Comparison of ENCODE assay signal across 15 mouse cellular contexts in the genomic region with DNA sequence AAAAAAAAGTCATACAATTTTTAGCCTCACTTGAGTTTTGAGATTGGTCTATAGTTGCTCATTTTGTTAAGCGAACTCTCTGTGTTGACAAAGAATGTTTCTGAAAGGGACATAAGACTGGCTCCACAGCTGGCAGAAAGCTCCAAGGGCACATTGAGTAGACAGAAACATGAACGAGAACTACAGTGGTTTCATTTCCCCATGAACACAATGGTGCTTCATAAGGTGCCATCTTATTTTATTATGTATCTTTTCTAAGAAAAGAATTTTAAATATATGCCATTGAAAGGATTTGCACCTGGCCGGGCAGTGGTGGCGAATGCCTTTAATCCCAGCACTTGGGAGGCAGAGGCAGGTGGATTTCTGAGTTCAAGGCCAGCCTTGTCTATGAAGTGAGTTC.
DNase-seq lines count a peak whose midpoint lies in the region; ATAC-seq lines count a peak whose summit lies in the region.
"Had no signal": no experiment of that assay in that cellular context is flagged by ENCODE, and none has a peak within 500 bp of the region (broad histone marks: within the 10 kb centered on the region; RNA-seq: fewer than 3 reads in every experiment).

No protein-coding gene starts in this region.

- no peak for ATAC-seq in embryonic facial prominence, embryonic 11.5 days (replicated peaks; ENCODE audit: insufficient number of reproducible peaks, low FRiP score, low TSS enrichment, low read depth)
- no peak for ATAC-seq in intestine, embryonic 14.5 days (replicated peaks; ENCODE audit: low FRiP score, low TSS enrichment, low read depth)
- ATAC-seq in intestine, embryonic 15.5 days, result no peak
- ATAC-seq in forebrain, embryonic 14.5 days, result no peak
- ATAC-seq in midbrain, embryonic 12.5 days (ENCODE audit: low FRiP score, low read depth), result no peak

- H3K4me1 ChIP-seq in embryonic facial prominence, embryonic 11.5 days (ENCODE audit: control insufficient read depth, insufficient read depth, low read length), result peaks cover 6% of the 10 kb centered on the region
- peaks cover 52% of the 10 kb centered on the region for H3K4me1 ChIP-seq in embryonic facial prominence, embryonic 10.5 days
- peaks cover 31% of the 10 kb centered on the region for H3K4me1 ChIP-seq in intestine, embryonic 14.5 days (replicated peaks; ENCODE audit: control insufficient read depth, insufficient read depth, low read length)
- H3K4me1 ChIP-seq in intestine, embryonic 15.5 days (replicated peaks), result peaks cover 28% of the 10 kb centered on the region
- H3K4me1 ChIP-seq in forebrain, embryonic 14.5 days (ENCODE audit: control insufficient read depth, insufficient read depth, low read length), result peaks cover 43% of the 10 kb centered on the region
- H3K4me1 ChIP-seq in midbrain, embryonic 12.5 days, result peaks cover 51% of the 10 kb centered on the region

- H3K9me3 ChIP-seq in embryonic facial prominence, embryonic 11.5 days (replicated peaks; ENCODE audit: control insufficient read depth, low read length), result no peaks in the 10 kb centered on the region
- no peaks in the 10 kb centered on the region for H3K9me3 ChIP-seq in embryonic facial prominence, embryonic 10.5 days
- no peaks in the 10 kb centered on the region for H3K9me3 ChIP-seq in intestine, embryonic 14.5 days (ENCODE audit: control insufficient read depth, low read length)
- H3K9me3 ChIP-seq in intestine, embryonic 15.5 days, result no peaks in the 10 kb centered on the region
- H3K9me3 ChIP-seq in forebrain, embryonic 14.5 days (replicated peaks; ENCODE audit: control insufficient read depth, low read length), result no peaks in the 10 kb centered on the region
- H3K9me3 ChIP-seq in midbrain, embryonic 12.5 days, result no peaks in the 10 kb centered on the region
- H3K9me3 ChIP-seq: embryonic facial prominence, embryonic 15.5 days; megakaryocyte, embryonic 14.5 days had no signal

- WGBS in embryonic facial prominence, embryonic 11.5 days, result 83% methylated on average over 4 of the region's 4 CpGs
- WGBS in embryonic facial prominence, embryonic 10.5 days, result 81% methylated on average over 4 of the region's 4 CpGs
- WGBS in intestine, embryonic 14.5 days, result 89% methylated on average over 4 of the region's 4 CpGs
- whole genome bisulfite sequencing in intestine, embryonic 15.5 days, result 89% methylated on average over 4 of the region's 4 CpGs
- 57% methylated on average over 4 of the region's 4 CpGs for WGBS in forebrain, embryonic 14.5 days
- WGBS in midbrain, embryonic 12.5 days, result 72% methylated on average over 4 of the region's 4 CpGs

- H3K36me3 ChIP-seq in embryonic facial prominence, embryonic 11.5 days (replicated peaks; ENCODE audit: control insufficient read depth, insufficient read depth, low read depth, low read length), result no peaks in the 10 kb centered on the region
- H3K36me3 ChIP-seq in embryonic facial prominence, embryonic 10.5 days (replicated peaks), result no peaks in the 10 kb centered on the region
- H3K36me3 ChIP-seq in intestine, embryonic 14.5 days (ENCODE audit: control insufficient read depth, insufficient read depth, low read length), result no peaks in the 10 kb centered on the region
- H3K36me3 ChIP-seq in intestine, embryonic 15.5 days, result no peaks in the 10 kb centered on the region
- H3K36me3 ChIP-seq in forebrain, embryonic 14.5 days (ENCODE audit: control insufficient read depth, insufficient read depth, low read length), result peaks cover 3% of the 10 kb centered on the region; the same call in 1 of the 2 replicates
- no peaks in the 10 kb centered on the region for H3K36me3 ChIP-seq in midbrain, embryonic 12.5 days
- H3K36me3 ChIP-seq: embryonic facial prominence, embryonic 15.5 days had no signal

- no peak overlapping the region for H3K9ac ChIP-seq in embryonic facial prominence, embryonic 11.5 days (replicated peaks; ENCODE audit: low read length)
- H3K9ac ChIP-seq in intestine, embryonic 14.5 days (ENCODE audit: low read length), result no peak overlapping the region
- no peak overlapping the region for H3K9ac ChIP-seq in intestine, embryonic 15.5 days
- no peak overlapping the region for H3K9ac ChIP-seq in forebrain, embryonic 14.5 days (ENCODE audit: low read length)
- no peak overlapping the region for H3K9ac ChIP-seq in midbrain, embryonic 12.5 days (replicated peaks)
- H3K9ac ChIP-seq: embryonic facial prominence, embryonic 15.5 days had no signal

- 0 out of 2 replicates have a peak overlapping the region, but pooled peaks have one; percentile 82 for H3K27ac ChIP-seq in embryonic facial prominence, embryonic 11.5 days (replicated peaks; ENCODE audit: low read depth, low read length)
- no peak overlapping the region for H3K27ac ChIP-seq in embryonic facial prominence, embryonic 10.5 days (replicated peaks)
- H3K27ac ChIP-seq in intestine, embryonic 14.5 days (ENCODE audit: low read depth), result peak overlapping the region; percentile 71; the same call in 1 of the 2 replicates
- no peak overlapping the region for H3K27ac ChIP-seq in intestine, embryonic 15.5 days
- peak overlapping the region; percentile 52 for H3K27ac ChIP-seq in forebrain, embryonic 14.5 days (ENCODE audit: low read depth, low read length)
- peak overlapping the region; percentile 92 for H3K27ac ChIP-seq in midbrain, embryonic 12.5 days (replicated peaks)

- H3K27me3 ChIP-seq in embryonic facial prominence, embryonic 11.5 days (ENCODE audit: control insufficient read depth, insufficient read depth, low read length), result no peaks in the 10 kb centered on the region
- peaks cover 30% of the 10 kb centered on the region for H3K27me3 ChIP-seq in embryonic facial prominence, embryonic 10.5 days (replicated peaks; ENCODE audit: low read depth, poor library complexity, severe bottlenecking)
- H3K27me3 ChIP-seq in intestine, embryonic 14.5 days (replicated peaks; ENCODE audit: control insufficient read depth, insufficient read depth, low read length), result no peaks in the 10 kb centered on the region
- H3K27me3 ChIP-seq in intestine, embryonic 15.5 days (replicated peaks), result no peaks in the 10 kb centered on the region
- H3K27me3 ChIP-seq in forebrain, embryonic 14.5 days (replicated peaks; ENCODE audit: control insufficient read depth, insufficient read depth, low read length), result no peaks in the 10 kb centered on the region
- H3K27me3 ChIP-seq in midbrain, embryonic 12.5 days, result peaks cover 15% of the 10 kb centered on the region; the same call in 1 of the 2 replicates
- H3K27me3 ChIP-seq: embryonic facial prominence, embryonic 15.5 days had no signal

- DNase-seq in embryonic facial prominence, embryonic 11.5 days (ENCODE audit: low spot score), result no peak
- DNase-seq in embryonic facial prominence, embryonic 10.5 days (ENCODE audit: low spot score), result no peak
- no peak for DNase-seq in intestine, embryonic 14.5 days (ENCODE audit: low spot score)
- DNase-seq in forebrain, embryonic 14.5 days (ENCODE audit: low spot score), result no peak
- DNase-seq in adrenal gland, adult 18-20 months (ENCODE audit: low spot score in 2 of 2), result no peak
- no peak for DNase-seq in ovary, postnatal 36 days (ENCODE audit: low spot score)
- DNase-seq: adrenal gland, adult 2 months; cerebellum, postnatal 10 days; kidney, adult 11 months; thymus, adult 18-20 months had no signal

- H3K4me2 ChIP-seq in embryonic facial prominence, embryonic 11.5 days (ENCODE audit: low read depth, low read length), result no peak overlapping the region
- no peak overlapping the region for H3K4me2 ChIP-seq in intestine, embryonic 14.5 days (ENCODE audit: low read length)
- H3K4me2 ChIP-seq in intestine, embryonic 15.5 days (replicated peaks), result no peak overlapping the region
- no peak overlapping the region for H3K4me2 ChIP-seq in forebrain, embryonic 14.5 days (ENCODE audit: low read length)
- no peak overlapping the region for H3K4me2 ChIP-seq in midbrain, embryonic 12.5 days (replicated peaks)
- H3K4me2 ChIP-seq: embryonic facial prominence, embryonic 15.5 days had no signal

- no peak overlapping the region for H3K4me3 ChIP-seq in embryonic facial prominence, embryonic 11.5 days (ENCODE audit: low read depth, low read length)
- no peak overlapping the region for H3K4me3 ChIP-seq in embryonic facial prominence, embryonic 10.5 days
- H3K4me3 ChIP-seq in intestine, embryonic 14.5 days (ENCODE audit: low read depth, low read length), result no peak overlapping the region
- no peak overlapping the region for H3K4me3 ChIP-seq in intestine, embryonic 15.5 days (replicated peaks)
- H3K4me3 ChIP-seq in forebrain, embryonic 14.5 days (ENCODE audit: low read depth, low read length), result no peak overlapping the region
- no peak overlapping the region for H3K4me3 ChIP-seq in midbrain, embryonic 12.5 days
- H3K4me3 ChIP-seq: embryonic facial prominence, embryonic 15.5 days; left cerebral cortex, adult 2 months; megakaryocyte, embryonic 14.5 days had no signal

Comparison
In these comparisons a context has a peak if more than half of its experiments do, and no peak if none do; other contexts are left out.
1. H3K27ac ChIP-seq: peak in embryonic facial prominence, embryonic 11.5 days (single experiment), intestine, embryonic 14.5 days (single experiment), forebrain, embryonic 14.5 days (single experiment) and midbrain, embryonic 12.5 days (single experiment); none in embryonic facial prominence, embryonic 10.5 days (single experiment) and intestine, embryonic 15.5 days (single experiment).